Mouse (Mus musculus) thymus, adult 2 months (tissue): ENCODE measurements around the gene Pofut2.

Experiments used
- CTCF ChIP-seq: fragments of 200-500 bp; IDR thresholded peaks from 2 replicates; pipeline ENCODE4 v1.5.1; 2012; ENCODE audit warnings: mild to moderate bottlenecking, control low read depth, low read length, moderate library complexity, borderline replicate concordance; ENCODE audit not compliant: control insufficient read depth, poor library complexity, insufficient read depth; ENCODE audit errors: extremely low read depth
- POLR2A ChIP-seq: fragments of 200-500 bp; IDR thresholded peaks from 2 replicates; pipeline ENCODE4 v1.6.1; 2012; ENCODE audit warnings: mild to moderate bottlenecking, low read length, control low read depth, moderate library complexity; ENCODE audit not compliant: control insufficient read depth, poor library complexity, insufficient read depth; ENCODE audit errors: extremely low read depth

DNA sequence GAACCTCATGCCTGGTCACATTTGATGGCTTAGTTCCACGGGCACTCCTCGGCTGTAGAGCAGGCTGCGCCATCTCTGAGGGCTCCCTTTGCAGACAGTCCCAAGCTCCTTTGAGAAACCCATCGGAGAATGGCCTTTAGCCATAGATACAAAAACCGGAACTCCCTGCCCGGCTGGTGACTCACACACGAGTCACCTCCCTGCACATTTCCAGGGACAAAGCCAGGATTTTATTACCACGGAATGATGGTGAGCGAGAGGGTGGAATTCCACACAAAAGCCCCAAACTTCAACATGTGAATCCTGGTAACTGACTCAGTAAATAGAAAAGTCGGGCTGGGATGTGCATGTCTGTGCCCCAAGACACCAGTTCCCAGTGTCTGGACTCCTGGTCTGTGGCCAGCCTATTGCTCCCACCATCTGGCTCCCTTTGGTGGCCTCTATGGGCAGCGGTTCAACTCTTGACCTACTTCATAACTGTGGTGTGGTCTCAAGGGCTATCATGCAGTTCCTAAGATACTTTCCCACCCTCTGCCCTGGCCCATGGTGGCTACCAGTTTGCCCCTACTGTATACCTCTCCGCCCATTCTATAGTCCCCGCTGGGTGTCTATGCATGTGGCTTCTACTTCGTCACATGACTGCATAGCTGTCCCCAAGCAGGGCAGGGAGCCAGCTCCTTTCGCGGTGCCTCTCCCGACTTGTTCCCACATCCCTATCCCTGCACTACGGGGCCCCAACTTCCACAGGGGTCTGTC lies 7.1 kb upstream of the Pofut2 start:
- TF ChIP-seq CTCF (no peak), POLR2A (no peak)
